Mouse (Mus musculus): ENCODE results near the gene Fbxw7. TPM values are rescaled to one million over a fixed set of nuclear protein-coding genes. Genes with fewer than 3 reads are reported as not detected.

Fbxw7 gene
- polyA plus RNA-seq, 1 experiment = 0.34 TPM

DNA sequence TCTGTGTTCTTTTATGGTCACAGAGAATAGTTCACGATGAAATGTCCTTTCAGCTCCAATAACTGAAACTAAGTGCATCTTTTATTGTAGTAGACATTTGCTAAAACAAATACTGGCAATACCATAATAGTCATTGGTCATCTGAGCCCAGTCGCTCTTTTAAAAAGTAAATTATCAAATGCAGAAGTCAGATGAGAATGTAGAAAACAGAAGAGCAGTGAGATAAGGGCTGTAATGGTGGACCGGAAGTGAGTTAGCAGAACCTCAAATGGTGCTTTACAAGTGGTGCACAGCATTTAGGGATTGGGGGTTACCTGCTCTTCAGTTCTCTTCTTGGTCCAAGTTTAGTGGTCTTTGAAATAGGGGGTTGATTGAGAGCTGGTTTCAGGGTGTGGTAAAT is 129.9 kb downstream of the Fbxw7 start:
- no peak for TF ChIP-seq GATA1 (IDR thresholded peaks at IDR 0.05; ENCODE audit: low read length)
- TF ChIP-seq TAL1 (IDR thresholded peaks at IDR 0.05; ENCODE audit: low read length) = no peak
- Histone ChIP-seq H3K36me3 (ENCODE audit: control insufficient read depth) (no peaks in the 10 kb centered on the region), H3K27me3 (ENCODE audit: control insufficient read depth) (no peaks in the 10 kb centered on the region), H3K9me3 (ENCODE audit: control insufficient read depth, low read length) (no peaks in the 10 kb centered on the region), H3K4me3 (replicated peaks) (no peak overlapping the region), H3K4me1 (ENCODE audit: control insufficient read depth) (peaks cover 6% of the 10 kb centered on the region)

DNA sequence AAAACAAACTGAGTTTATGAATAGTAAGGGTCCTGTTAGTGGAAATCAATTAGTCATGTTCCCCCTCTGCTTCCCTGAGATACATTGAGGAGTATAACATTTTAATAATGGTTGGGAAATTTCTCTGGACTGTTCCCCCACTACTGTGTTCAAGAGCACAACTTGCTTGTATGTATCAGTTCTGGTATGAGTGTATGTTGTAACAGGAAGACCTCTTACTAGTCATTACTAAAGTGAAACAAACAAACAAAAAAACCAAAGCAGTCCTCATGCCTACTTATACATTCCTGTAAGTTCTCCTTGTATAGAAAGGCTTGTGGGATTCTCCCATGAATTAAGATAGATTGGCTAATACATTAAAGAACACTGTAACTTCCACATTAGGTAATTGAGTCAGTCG is 131.3 kb downstream of the Fbxw7 start:
- Histone ChIP-seq H3K4me1 (ENCODE audit: control insufficient read depth) (peaks cover 6% of the 10 kb centered on the region), H3K9me3 (ENCODE audit: control insufficient read depth, low read length) (no peaks in the 10 kb centered on the region), H3K27me3 (ENCODE audit: control insufficient read depth) (no peaks in the 10 kb centered on the region), H3K4me3 (replicated peaks) (no peak overlapping the region), H3K36me3 (ENCODE audit: control insufficient read depth) (no peaks in the 10 kb centered on the region)
- TF ChIP-seq TAL1 (IDR thresholded peaks at IDR 0.05; ENCODE audit: low read length) = no peak
- no peak for TF ChIP-seq GATA1 (IDR thresholded peaks at IDR 0.05; ENCODE audit: low read length)

DNA sequence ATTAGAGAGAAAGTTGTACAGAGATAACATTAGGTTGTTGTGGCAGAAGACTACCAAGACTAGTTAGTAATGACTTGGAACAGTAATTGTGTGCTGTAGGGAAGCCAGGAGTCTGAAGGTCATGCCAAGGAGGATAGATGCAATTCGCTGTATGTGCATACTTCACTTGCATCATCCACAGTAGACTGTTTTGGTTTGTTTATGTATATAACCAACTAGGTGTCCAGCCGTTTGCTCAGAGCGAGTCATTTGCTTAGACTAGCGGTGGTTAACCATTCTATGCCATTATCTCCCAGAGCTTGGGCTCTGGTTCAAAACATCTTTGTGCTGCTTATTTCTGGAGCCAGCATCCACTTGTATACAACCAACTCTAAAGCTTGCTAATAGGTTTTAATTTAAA is 134.3 kb downstream of the Fbxw7 start:
- Histone ChIP-seq H3K4me1 (ENCODE audit: control insufficient read depth) (peaks cover 6% of the 10 kb centered on the region), H3K9me3 (ENCODE audit: control insufficient read depth, low read length) (no peaks in the 10 kb centered on the region)

DNA sequence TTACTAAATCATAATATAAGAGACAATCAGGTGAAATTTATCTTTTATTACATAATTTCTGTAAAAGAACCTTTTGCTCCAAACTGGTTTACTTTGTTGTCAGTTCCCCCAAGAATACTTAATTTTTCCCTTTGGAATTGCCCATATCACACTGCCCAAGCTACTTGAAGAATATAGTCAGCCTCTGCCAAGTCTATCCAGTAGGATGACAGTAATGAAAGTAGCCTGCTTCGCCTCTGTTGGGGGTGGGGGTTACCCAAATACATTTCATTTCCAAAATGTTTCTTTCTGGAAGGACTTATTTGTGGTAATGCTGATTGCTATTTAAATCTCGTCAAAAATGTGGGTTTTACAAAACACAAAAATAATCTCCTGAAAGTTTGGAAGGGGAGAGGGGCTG is 136.6 kb downstream of the Fbxw7 start:
- H3K36me3 ChIP-seq (ENCODE audit: control insufficient read depth) = no peaks in the 10 kb centered on the region; the same call in 1 of the 2 replicates
- no peaks in the 10 kb centered on the region for H3K4me1 ChIP-seq (ENCODE audit: control insufficient read depth)
- H3K4me3 ChIP-seq (replicated peaks) = no peak overlapping the region
- H3K9me3 ChIP-seq (ENCODE audit: control insufficient read depth, low read length) = no peaks in the 10 kb centered on the region
- H3K27me3 ChIP-seq (ENCODE audit: control insufficient read depth) = no peaks in the 10 kb centered on the region
- TF ChIP-seq TAL1 (IDR thresholded peaks at IDR 0.05; ENCODE audit: low read length) = no peak
- no peak for TF ChIP-seq GATA1 (IDR thresholded peaks at IDR 0.05; ENCODE audit: low read length)

More for the DNA sequence above, 134.3 kb downstream of the Fbxw7 start:
- H3K4me3 ChIP-seq (replicated peaks) = no peak overlapping the region
- H3K36me3 ChIP-seq (ENCODE audit: control insufficient read depth) = no peaks in the 10 kb centered on the region
- no peak for TF ChIP-seq TAL1 (IDR thresholded peaks at IDR 0.05; ENCODE audit: low read length)
- no peak for TF ChIP-seq GATA1 (IDR thresholded peaks at IDR 0.05; ENCODE audit: low read length)
- no peaks in the 10 kb centered on the region for H3K27me3 ChIP-seq (ENCODE audit: control insufficient read depth)

DNA sequence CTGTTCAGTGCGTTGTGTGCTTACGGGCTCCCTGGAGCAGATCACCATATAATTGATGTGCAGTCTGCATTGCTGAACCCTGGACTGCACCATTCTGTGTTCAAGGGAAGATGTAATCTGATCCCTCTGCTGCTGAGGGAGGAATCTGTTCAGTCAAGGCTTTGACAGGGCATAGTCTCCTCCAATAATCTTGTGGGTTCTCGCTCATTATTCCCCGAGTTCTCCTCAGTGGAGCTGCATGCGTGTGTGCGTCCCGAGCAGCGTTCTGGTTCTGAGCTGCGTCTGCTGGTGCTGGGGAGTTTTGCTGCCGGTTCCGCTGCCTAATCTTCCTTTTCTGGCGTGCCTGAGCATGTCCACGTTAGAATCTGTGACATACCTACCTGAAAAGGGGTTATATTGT is 137.1 kb downstream of the Fbxw7 start:
- Histone ChIP-seq H3K4me1 (ENCODE audit: control insufficient read depth) (no peaks in the 10 kb centered on the region), H3K36me3 (ENCODE audit: control insufficient read depth) (no peaks in the 10 kb centered on the region; the same call in 1 of the 2 replicates), H3K9me3 (ENCODE audit: control insufficient read depth, low read length) (no peaks in the 10 kb centered on the region), H3K4me3 (replicated peaks) (no peak overlapping the region), H3K27me3 (ENCODE audit: control insufficient read depth) (no peaks in the 10 kb centered on the region)
- TF ChIP-seq TAL1 (IDR thresholded peaks at IDR 0.05; ENCODE audit: low read length) (no peak), GATA1 (IDR thresholded peaks at IDR 0.05; ENCODE audit: low read length) (no peak)

GRCm38 (mm10) chr3:84952585-84953187 is 137.6 kb downstream of the Fbxw7 start:
- Histone ChIP-seq H3K27me3 (ENCODE audit: control insufficient read depth) (no peaks in the 10 kb centered on the region), H3K4me1 (ENCODE audit: control insufficient read depth) (no peaks in the 10 kb centered on the region), H3K36me3 (ENCODE audit: control insufficient read depth) (no peaks in the 10 kb centered on the region; the same call in 1 of the 2 replicates), H3K4me3 (replicated peaks) (no peak overlapping the region), H3K9me3 (ENCODE audit: control insufficient read depth, low read length) (no peaks in the 10 kb centered on the region)
- TF ChIP-seq TAL1 (IDR thresholded peaks at IDR 0.05; ENCODE audit: low read length) (no peak), GATA1 (IDR thresholded peaks at IDR 0.05; ENCODE audit: low read length) (no peak)

DNA sequence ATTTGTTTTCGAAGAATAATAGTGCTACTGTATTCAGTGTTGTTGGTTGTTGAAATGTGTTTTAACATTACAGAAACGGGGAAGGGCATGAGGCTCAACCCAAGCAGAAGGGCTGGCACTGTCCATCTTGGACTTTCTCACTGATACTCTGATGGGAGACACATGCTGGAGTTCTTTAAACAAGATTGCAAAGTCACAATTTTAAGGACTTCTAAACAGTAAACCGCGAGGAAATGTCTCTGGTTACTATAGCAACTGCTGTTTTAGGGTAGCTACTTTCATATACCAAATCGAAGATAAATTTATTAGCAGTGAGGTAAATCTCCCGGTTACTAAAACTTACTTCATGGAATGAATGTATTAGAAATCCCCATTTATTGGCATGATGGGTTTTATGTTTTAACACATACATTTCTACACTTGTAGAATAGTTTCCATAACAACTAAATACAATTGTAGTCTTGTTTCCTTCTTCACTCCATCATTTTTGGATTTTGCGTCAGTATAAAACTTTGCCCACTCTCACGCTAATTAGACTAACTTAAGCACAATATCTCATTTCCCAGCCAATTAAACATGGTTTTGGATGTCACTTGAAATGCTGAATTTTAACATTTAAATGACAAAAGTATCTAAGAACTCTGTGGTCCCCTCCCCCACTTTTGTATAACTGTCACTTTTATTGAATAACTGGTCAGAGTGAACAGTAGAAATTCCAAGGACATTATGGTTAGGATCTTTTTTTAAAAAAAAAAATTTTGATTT is 140.1 kb downstream of the Fbxw7 start:
- H3K4me3 ChIP-seq (replicated peaks) = no peak overlapping the region
- TF ChIP-seq GATA1 (IDR thresholded peaks at IDR 0.05; ENCODE audit: low read length) (no peak), TAL1 (IDR thresholded peaks at IDR 0.05; ENCODE audit: low read length) (no peak)
- peaks cover 8% of the 10 kb centered on the region for H3K36me3 ChIP-seq (ENCODE audit: control insufficient read depth)
- H3K4me1 ChIP-seq (ENCODE audit: control insufficient read depth) = no peaks in the 10 kb centered on the region
- H3K27me3 ChIP-seq (ENCODE audit: control insufficient read depth) = no peaks in the 10 kb centered on the region
- no peaks in the 10 kb centered on the region for H3K9me3 ChIP-seq (ENCODE audit: control insufficient read depth, low read length)

DNA sequence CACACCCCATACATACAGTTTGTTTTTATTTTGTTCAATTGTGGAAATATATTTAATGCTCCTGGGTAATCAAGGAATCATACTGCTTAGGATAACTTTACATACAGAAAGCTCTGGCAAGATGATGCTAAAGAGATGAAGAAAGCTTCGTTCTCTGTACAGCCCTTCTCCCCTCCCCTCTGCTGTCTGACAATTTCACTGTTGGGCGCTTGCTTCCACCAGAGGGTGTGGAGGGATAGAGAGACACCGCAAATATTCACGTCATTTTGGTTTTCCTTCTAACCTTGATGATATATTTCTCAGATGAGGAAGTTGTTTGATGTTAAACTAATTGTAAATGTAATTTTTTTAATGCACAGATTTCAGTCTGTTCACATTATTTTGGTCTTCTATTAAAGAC is 140.8 kb downstream of the Fbxw7 start:
- H3K27me3 ChIP-seq (ENCODE audit: control insufficient read depth) = no peaks in the 10 kb centered on the region
- H3K36me3 ChIP-seq (ENCODE audit: control insufficient read depth) = peaks cover 9% of the 10 kb centered on the region
- H3K9me3 ChIP-seq (ENCODE audit: control insufficient read depth, low read length) = no peaks in the 10 kb centered on the region; the same call in 1 of the 2 replicates
- no peak overlapping the region for H3K4me3 ChIP-seq (replicated peaks)
- no peaks in the 10 kb centered on the region for H3K4me1 ChIP-seq (ENCODE audit: control insufficient read depth)
- TF ChIP-seq GATA1 (IDR thresholded peaks at IDR 0.05; ENCODE audit: low read length) (no peak), TAL1 (IDR thresholded peaks at IDR 0.05; ENCODE audit: low read length) (no peak)

- no peaks in the 10 kb centered on the region; the same call in none of the 2 replicates for H3K9me3 ChIP-seq (ENCODE audit: control insufficient read depth, low read length)
- H3K4me1 ChIP-seq (ENCODE audit: control insufficient read depth) = no peaks in the 10 kb centered on the region
- H3K4me3 ChIP-seq (replicated peaks) = no peak overlapping the region
- peaks cover 29% of the 10 kb centered on the region for H3K36me3 ChIP-seq (ENCODE audit: control insufficient read depth)
- H3K27me3 ChIP-seq (ENCODE audit: control insufficient read depth) = no peaks in the 10 kb centered on the region
- TF ChIP-seq TAL1 (IDR thresholded peaks at IDR 0.05; ENCODE audit: low read length) (no peak), GATA1 (IDR thresholded peaks at IDR 0.05; ENCODE audit: low read length) (no peak)
Measured at GRCm38 (mm10) chr3:84965156-84965555, 150.1 kb downstream of the Fbxw7 start.

All from erythroblast, embryonic 14.5 days (primary cell).